Mouse (Mus musculus): ENCODE data around the gene Cacna1s. TPM values are rescaled to one million over a fixed set of nuclear protein-coding genes. Genes with fewer than 3 reads are reported as not detected.
A peak's percentile ranks its signal among the peaks of the same experiment; 100 is the strongest.

Cacna1s gene
- polyA plus RNA-seq, 1 experiment from 2014 or later: 1.2 TPM

- WGBS: 75% methylated on average over 5 of the region's 5 CpGs
- no peak for ATAC-seq (ENCODE audit: insufficient number of reproducible peaks, insufficient read depth, low FRiP score, low TSS enrichment)
Observed at GRCm38 (mm10) chr1:136094807-136095206, 42.3 kb downstream of the Cacna1s start.

GRCm38 (mm10) chr1:136102094-136102493, 49.5 kb downstream of the Cacna1s start:
- WGBS: 80% methylated on average over 4 of the region's 4 CpGs
- Histone ChIP-seq H3K36me3 (no peaks in the 10 kb centered on the region), H3K27ac (no peak overlapping the region), H3K4me3 (no peak overlapping the region), H3K9me3 (no peaks in the 10 kb centered on the region), H3K9ac (no peak overlapping the region), H3K27me3 (no peaks in the 10 kb centered on the region), H3K4me2 (replicated peaks) (no peak overlapping the region), H3K4me1 (no peaks in the 10 kb centered on the region)
- ATAC-seq (ENCODE audit: insufficient number of reproducible peaks, insufficient read depth, low FRiP score, low TSS enrichment): no peak

More at GRCm38 (mm10) chr1:136094807-136095206, 42.3 kb downstream of the Cacna1s start:
- Histone ChIP-seq H3K27ac (no peak overlapping the region), H3K4me3 (no peak overlapping the region), H3K4me2 (replicated peaks) (no peak overlapping the region), H3K27me3 (no peaks in the 10 kb centered on the region), H3K36me3 (no peaks in the 10 kb centered on the region), H3K9me3 (no peaks in the 10 kb centered on the region), H3K4me1 (no peaks in the 10 kb centered on the region), H3K9ac (no peak overlapping the region)

- no peak overlapping the region for H3K9ac ChIP-seq
- H3K4me1 ChIP-seq: no peaks in the 10 kb centered on the region
- no peak overlapping the region for H3K4me2 ChIP-seq (replicated peaks)
- no peaks in the 10 kb centered on the region for H3K9me3 ChIP-seq
- H3K27ac ChIP-seq: no peak overlapping the region
- no peaks in the 10 kb centered on the region for H3K36me3 ChIP-seq
- H3K4me3 ChIP-seq: no peak overlapping the region
- no peaks in the 10 kb centered on the region for H3K27me3 ChIP-seq
- 83% methylated on average over 3 of the region's 3 CpGs for WGBS
- no peak for ATAC-seq (ENCODE audit: insufficient number of reproducible peaks, insufficient read depth, low FRiP score, low TSS enrichment)
Observed at GRCm38 (mm10) chr1:136102551-136102950, 50.0 kb downstream of the Cacna1s start.

- no peak for ATAC-seq (ENCODE audit: insufficient number of reproducible peaks, insufficient read depth, low FRiP score, low TSS enrichment)
- WGBS: 64% methylated on average over 2 of the region's 2 CpGs
- Histone ChIP-seq H3K4me3 (no peak overlapping the region), H3K9ac (no peak overlapping the region), H3K27ac (no peak overlapping the region), H3K4me2 (replicated peaks) (no peak overlapping the region), H3K27me3 (no peaks in the 10 kb centered on the region), H3K9me3 (no peaks in the 10 kb centered on the region), H3K4me1 (no peaks in the 10 kb centered on the region), H3K36me3 (no peaks in the 10 kb centered on the region)
Observed at GRCm38 (mm10) chr1:136102981-136103380, 50.4 kb downstream of the Cacna1s start.

GRCm38 (mm10) chr1:136103696-136104095, 51.1 kb downstream of the Cacna1s start:
- Histone ChIP-seq H3K27ac (no peak overlapping the region), H3K36me3 (no peaks in the 10 kb centered on the region), H3K9ac (no peak overlapping the region), H3K4me2 (replicated peaks) (no peak overlapping the region), H3K27me3 (no peaks in the 10 kb centered on the region), H3K4me3 (no peak overlapping the region), H3K9me3 (no peaks in the 10 kb centered on the region), H3K4me1 (no peaks in the 10 kb centered on the region)
- 84% methylated on average over 7 of the region's 7 CpGs for WGBS
- no peak for ATAC-seq (ENCODE audit: insufficient number of reproducible peaks, insufficient read depth, low FRiP score, low TSS enrichment)

GRCm38 (mm10) chr1:136104741-136105140, 52.2 kb downstream of the Cacna1s start:
- Histone ChIP-seq H3K4me2 (replicated peaks) (no peak overlapping the region), H3K27me3 (no peaks in the 10 kb centered on the region), H3K36me3 (no peaks in the 10 kb centered on the region), H3K4me1 (no peaks in the 10 kb centered on the region), H3K9ac (no peak overlapping the region), H3K4me3 (no peak overlapping the region), H3K27ac (no peak overlapping the region), H3K9me3 (no peaks in the 10 kb centered on the region)
- ATAC-seq (ENCODE audit: insufficient number of reproducible peaks, insufficient read depth, low FRiP score, low TSS enrichment): no peak
- WGBS: 53% methylated on average over 4 of the region's 4 CpGs

- 72% methylated on average over 2 of the region's 2 CpGs for WGBS
Observed at GRCm38 (mm10) chr1:136109464-136109863, 56.9 kb downstream of the Cacna1s start.

GRCm38 (mm10) chr1:136116183-136116582, 63.6 kb downstream of the Cacna1s start:
- Histone ChIP-seq H3K27me3 (no peaks in the 10 kb centered on the region), H3K9me3 (no peaks in the 10 kb centered on the region), H3K27ac (no peak overlapping the region), H3K4me3 (no peak overlapping the region), H3K4me2 (replicated peaks) (no peak overlapping the region), H3K4me1 (peaks cover 12% of the 10 kb centered on the region; the same call in 1 of the 2 replicates), H3K36me3 (no peaks in the 10 kb centered on the region), H3K9ac (no peak overlapping the region)
- no peak for ATAC-seq (ENCODE audit: insufficient number of reproducible peaks, insufficient read depth, low FRiP score, low TSS enrichment)
- WGBS: 33% methylated on average over 3 of the region's 3 CpGs

More at GRCm38 (mm10) chr1:136109464-136109863, 56.9 kb downstream of the Cacna1s start:
- Histone ChIP-seq H3K36me3 (no peaks in the 10 kb centered on the region), H3K4me1 (no peaks in the 10 kb centered on the region), H3K9me3 (no peaks in the 10 kb centered on the region), H3K4me3 (no peak overlapping the region), H3K27me3 (no peaks in the 10 kb centered on the region), H3K9ac (no peak overlapping the region), H3K4me2 (replicated peaks) (no peak overlapping the region), H3K27ac (no peak overlapping the region)
- no peak for ATAC-seq (ENCODE audit: insufficient number of reproducible peaks, insufficient read depth, low FRiP score, low TSS enrichment)

GRCm38 (mm10) chr1:136117069-136117468, 64.5 kb downstream of the Cacna1s start:
- ATAC-seq (ENCODE audit: insufficient number of reproducible peaks, insufficient read depth, low FRiP score, low TSS enrichment): no peak
- 86% methylated on average over 9 of the region's 9 CpGs for WGBS
- Histone ChIP-seq H3K4me2 (replicated peaks) (no peak overlapping the region), H3K4me1 (peaks cover 12% of the 10 kb centered on the region; the same call in 1 of the 2 replicates), H3K4me3 (no peak overlapping the region), H3K9ac (no peak overlapping the region), H3K36me3 (no peaks in the 10 kb centered on the region), H3K27me3 (no peaks in the 10 kb centered on the region), H3K27ac (no peak overlapping the region), H3K9me3 (no peaks in the 10 kb centered on the region)

GRCm38 (mm10) chr1:136118875-136119274, 66.3 kb downstream of the Cacna1s start:
- peaks cover 12% of the 10 kb centered on the region; the same call in 1 of the 2 replicates for H3K4me1 ChIP-seq
- H3K9ac ChIP-seq: no peak overlapping the region
- no peaks in the 10 kb centered on the region for H3K9me3 ChIP-seq
- H3K27me3 ChIP-seq: no peaks in the 10 kb centered on the region
- no peak overlapping the region for H3K27ac ChIP-seq
- ATAC-seq (ENCODE audit: insufficient number of reproducible peaks, insufficient read depth, low FRiP score, low TSS enrichment): 0 out of 2 replicates have a peak, but pooled peaks have one; percentile 5
- WGBS: 11% methylated on average over 8 of the region's 8 CpGs
- H3K4me2 ChIP-seq (replicated peaks): no peak overlapping the region
- H3K36me3 ChIP-seq: no peaks in the 10 kb centered on the region
- no peak overlapping the region for H3K4me3 ChIP-seq

GRCm38 (mm10) chr1:136119571-136120262, 67.2 kb downstream of the Cacna1s start:
- Histone ChIP-seq H3K4me3 (no peak overlapping the region), H3K9me3 (no peaks in the 10 kb centered on the region), H3K4me1 (peaks cover 12% of the 10 kb centered on the region; the same call in 1 of the 2 replicates), H3K36me3 (no peaks in the 10 kb centered on the region), H3K9ac (no peak overlapping the region), H3K27me3 (no peaks in the 10 kb centered on the region), H3K27ac (no peak overlapping the region), H3K4me2 (replicated peaks) (no peak overlapping the region)
- 75% methylated on average over 7 of the region's 7 CpGs for WGBS
- ATAC-seq (ENCODE audit: insufficient number of reproducible peaks, insufficient read depth, low FRiP score, low TSS enrichment): no peak

GRCm38 (mm10) chr1:136120263-136120603, 67.7 kb downstream of the Cacna1s start:
- WGBS: 63% methylated on average over 1 of the region's 1 CpGs
- Histone ChIP-seq H3K4me2 (replicated peaks) (no peak overlapping the region), H3K4me1 (peaks cover 12% of the 10 kb centered on the region; the same call in 1 of the 2 replicates), H3K4me3 (no peak overlapping the region), H3K27ac (no peak overlapping the region), H3K9ac (no peak overlapping the region), H3K27me3 (no peaks in the 10 kb centered on the region), H3K36me3 (no peaks in the 10 kb centered on the region), H3K9me3 (no peaks in the 10 kb centered on the region)
- no peak for ATAC-seq (ENCODE audit: insufficient number of reproducible peaks, insufficient read depth, low FRiP score, low TSS enrichment)
